Mouse (Mus musculus) neural tube, embryonic 14.5 days (tissue): Measurements from ENCODE around the gene Washc4. TPM values are rescaled to one million over a fixed set of nuclear protein-coding genes. Genes with fewer than 3 reads are reported as not detected.
A peak's percentile ranks its signal among the peaks of the same experiment; 100 is the strongest.

Experiments
- ATAC-seq: fragments of 200-750 bp; cut with Nextera tagmentation; 2 replicates; pipeline ENCODE4 v1.8.0; 2017; ENCODE audit warnings: low read depth, mild to moderate bottlenecking, moderate TSS enrichment, moderate library complexity
- H3K27ac ChIP-seq: fragments of 300-500 bp; sonication (generic); 2 replicates; pipeline ENCODE4 v1.5.1; 2014; ENCODE audit warnings: low read depth, mild to moderate bottlenecking, control low read depth, low read length, moderate library complexity, mixed read lengths
- H3K27me3 ChIP-seq: fragments of 300-500 bp; sonication (generic); 2 replicates; pipeline ENCODE4 v1.6.1; 2014; ENCODE audit warnings: low read length; ENCODE audit not compliant: control insufficient read depth, insufficient read depth
- H3K36me3 ChIP-seq: fragments of 300-500 bp; sonication (generic); 2 replicates; pipeline ENCODE4 v1.6.1; 2014; ENCODE audit warnings: low read length, mixed read lengths; ENCODE audit not compliant: control insufficient read depth, insufficient read depth
- H3K4me1 ChIP-seq: fragments of 300-500 bp; sonication (generic); 2 replicates; pipeline ENCODE4 v1.6.1; 2014; ENCODE audit warnings: low read length; ENCODE audit not compliant: control insufficient read depth, insufficient read depth
- H3K4me2 ChIP-seq: fragments of 300-500 bp; sonication (generic); 2 replicates; pipeline ENCODE4 v1.6.1; 2014; ENCODE audit warnings: mild to moderate bottlenecking, low read depth, low read length, control low read depth
- H3K4me3 ChIP-seq: fragments of 300-500 bp; sonication (generic); 2 replicates; pipeline ENCODE4 v1.5.1; 2014; ENCODE audit warnings: low read depth, low read length, control low read depth, mixed read lengths
- H3K9ac ChIP-seq: fragments of 300-500 bp; sonication (generic); replicated peaks from 2 replicates; pipeline ENCODE4 v1.6.1; 2014; ENCODE audit warnings: low read depth, mild to moderate bottlenecking, control low read depth, low read length, mixed read lengths
- H3K9me3 ChIP-seq: fragments of 300-500 bp; sonication (generic); 2 replicates; pipeline ENCODE4 v1.6.1; 2016; ENCODE audit warnings: low read length; ENCODE audit not compliant: control insufficient read depth
- WGBS: fragments of 180-500 bp; shearing (Covaris S2); extraction: QIAGEN DNeasy Blood & Tissue Kit; methylation state at CpG from one replicate; pipeline ENCODE4 v1.1.7; 2014; 5-methylcytosine and 5-hydroxymethylcytosine counted together
- polyA plus RNA-seq: library from polyadenylated mRNA; unstranded; fragments of >200 nt; fragmentation: Nextera tagmentation; extraction: Ambion mirVana; gene quantifications from 2 replicates; pipeline ENCODE4 v1.2.1, GENCODE M21; 2014

The Washc4 gene
- polyA plus RNA-seq, 1 experiment from 2014 or later: 35.0 TPM

DNA sequence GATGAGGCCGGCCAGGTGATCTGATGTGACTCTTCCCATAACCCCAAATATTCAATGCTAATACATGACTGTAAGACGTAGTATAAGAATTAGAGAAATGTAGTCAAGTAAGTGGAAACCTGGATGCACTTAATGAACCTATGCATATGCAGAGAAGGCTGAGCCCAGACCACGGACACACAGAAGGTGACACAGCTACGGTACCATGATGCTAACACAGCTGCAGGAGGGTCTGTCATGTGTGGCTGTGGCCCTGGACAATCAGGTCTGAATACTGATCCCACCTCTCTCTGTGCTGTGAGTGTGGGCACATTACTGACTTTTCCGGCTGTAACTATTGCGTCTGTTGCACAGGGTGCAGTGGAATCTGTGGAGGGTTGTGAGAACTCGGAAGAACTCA is 67.0 kb downstream of the Washc4 start:
- H3K9ac ChIP-seq: no peak overlapping the region

GRCm38 (mm10) chr10:83611863-83612262 is 68.3 kb downstream of the Washc4 start:
- Histone ChIP-seq H3K4me3 (no peak overlapping the region), H3K4me1 (no peaks in the 10 kb centered on the region), H3K4me2 (no peak overlapping the region), H3K27ac (no peak overlapping the region), H3K27me3 (no peaks in the 10 kb centered on the region), H3K36me3 (peaks cover 11% of the 10 kb centered on the region; the same call in 1 of the 2 replicates), H3K9ac (no peak overlapping the region), H3K9me3 (no peaks in the 10 kb centered on the region; the same call in 1 of the 2 replicates)
- WGBS: 99% methylated on average over 5 of the region's 5 CpGs
- ATAC-seq: no peak

More for the DNA sequence above, 67.0 kb downstream of the Washc4 start:
- Histone ChIP-seq H3K4me2 (no peak overlapping the region), H3K36me3 (peaks cover 11% of the 10 kb centered on the region; the same call in 1 of the 2 replicates), H3K9me3 (no peaks in the 10 kb centered on the region; the same call in 1 of the 2 replicates), H3K4me3 (no peak overlapping the region), H3K27me3 (no peaks in the 10 kb centered on the region), H3K4me1 (no peaks in the 10 kb centered on the region), H3K27ac (no peak overlapping the region)
- 96% methylated on average over 7 of the region's 7 CpGs for WGBS
- ATAC-seq: no peak

GRCm38 (mm10) chr10:83612648-83613215 is 69.2 kb downstream of the Washc4 start:
- WGBS: 95% methylated on average over 14 of the region's 14 CpGs
- H3K27me3 ChIP-seq: no peaks in the 10 kb centered on the region
- no peak overlapping the region for H3K9ac ChIP-seq
- H3K36me3 ChIP-seq: peaks cover 16% of the 10 kb centered on the region; the same call in 1 of the 2 replicates
- no peaks in the 10 kb centered on the region for H3K4me1 ChIP-seq
- no peak for ATAC-seq
- H3K9me3 ChIP-seq: no peaks in the 10 kb centered on the region
- no peak overlapping the region for H3K4me3 ChIP-seq
- H3K4me2 ChIP-seq: no peak overlapping the region
- H3K27ac ChIP-seq: no peak overlapping the region

DNA sequence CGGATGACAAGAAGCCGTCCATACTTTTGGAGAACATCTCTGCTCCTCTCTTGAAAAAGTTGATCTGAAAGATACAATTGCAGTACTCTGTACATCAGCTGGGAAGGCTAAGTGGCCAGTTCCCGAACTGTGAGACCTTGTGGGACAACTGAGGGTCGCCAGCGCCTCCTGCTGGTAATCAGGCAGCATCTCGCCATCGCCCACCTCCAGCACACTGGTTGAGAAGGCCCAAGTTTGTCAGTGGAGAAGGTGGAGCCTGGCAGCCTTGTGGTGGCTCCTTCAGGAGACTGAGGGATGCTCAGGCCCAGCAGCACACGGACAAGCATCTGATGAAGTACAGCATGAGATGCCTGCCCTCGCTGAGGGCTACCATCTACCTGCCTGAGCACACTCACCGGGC is 73.8 kb downstream of the Washc4 start:
- ATAC-seq: no peak
- Histone ChIP-seq H3K4me2 (no peak overlapping the region), H3K36me3 (peaks cover 8% of the 10 kb centered on the region), H3K9ac (no peak overlapping the region), H3K27me3 (no peaks in the 10 kb centered on the region), H3K27ac (no peak overlapping the region), H3K4me3 (no peak overlapping the region), H3K9me3 (no peaks in the 10 kb centered on the region), H3K4me1 (no peaks in the 10 kb centered on the region)
- WGBS: 55% methylated on average over 10 of the region's 10 CpGs

GRCm38 (mm10) chr10:83618819-83619440 is 75.4 kb downstream of the Washc4 start:
- Histone ChIP-seq H3K4me1 (no peaks in the 10 kb centered on the region), H3K36me3 (peaks cover 8% of the 10 kb centered on the region), H3K4me3 (no peak overlapping the region), H3K9ac (0 out of 2 replicates have a peak overlapping the region, but pooled peaks have one; percentile 21), H3K9me3 (no peaks in the 10 kb centered on the region), H3K27me3 (no peaks in the 10 kb centered on the region), H3K4me2 (no peak overlapping the region), H3K27ac (no peak overlapping the region; the same call in 1 of the 2 replicates)
- ATAC-seq: 0 out of 2 replicates have a peak, but pooled peaks have one; percentile 29
- 85% methylated on average over 12 of the region's 12 CpGs for WGBS

- Histone ChIP-seq H3K27ac (no peak overlapping the region), H3K27me3 (no peaks in the 10 kb centered on the region), H3K9me3 (no peaks in the 10 kb centered on the region), H3K36me3 (peaks cover 8% of the 10 kb centered on the region), H3K4me2 (no peak overlapping the region), H3K4me1 (no peaks in the 10 kb centered on the region), H3K9ac (no peak overlapping the region), H3K4me3 (no peak overlapping the region)
- 86% methylated on average over 24 of the region's 24 CpGs for WGBS
- no peak for ATAC-seq
These were observed 77.0 kb downstream of the Washc4 start for GRCm38 (mm10) chr10:83620350-83621055.

DNA sequence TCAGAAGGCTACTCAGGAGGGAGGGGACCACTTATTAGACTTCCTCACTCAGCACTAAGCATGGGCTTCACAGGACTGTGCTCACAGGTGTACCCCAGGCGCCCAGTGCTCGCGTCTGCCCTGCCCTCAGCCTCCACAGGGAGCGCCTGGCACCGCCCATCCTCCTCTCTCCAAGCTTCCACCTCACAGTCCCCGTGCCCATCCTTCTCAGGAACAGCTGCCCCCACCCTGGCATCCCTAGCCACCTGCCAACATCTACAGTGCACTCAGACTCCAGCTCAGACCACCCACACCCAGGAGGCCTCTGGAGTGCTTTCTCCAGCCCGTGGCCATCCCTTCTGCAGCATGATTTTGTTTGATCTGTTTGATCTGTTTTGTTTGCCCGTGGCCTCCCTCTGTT is 80.5 kb downstream of the Washc4 start:
- H3K36me3 ChIP-seq: peaks cover 5% of the 10 kb centered on the region
- no peak overlapping the region for H3K4me3 ChIP-seq
- H3K9me3 ChIP-seq: no peaks in the 10 kb centered on the region
- H3K27ac ChIP-seq: no peak overlapping the region
- no peak for ATAC-seq
- 87% methylated on average over 8 of the region's 8 CpGs for WGBS
- H3K4me1 ChIP-seq: no peaks in the 10 kb centered on the region
- H3K27me3 ChIP-seq: no peaks in the 10 kb centered on the region
- H3K9ac ChIP-seq: no peak overlapping the region
- H3K4me2 ChIP-seq: no peak overlapping the region

- Histone ChIP-seq H3K9ac (no peak overlapping the region), H3K4me2 (no peak overlapping the region), H3K27ac (no peak overlapping the region), H3K9me3 (no peaks in the 10 kb centered on the region), H3K4me3 (no peak overlapping the region), H3K27me3 (no peaks in the 10 kb centered on the region), H3K36me3 (peaks cover 5% of the 10 kb centered on the region), H3K4me1 (no peaks in the 10 kb centered on the region)
- WGBS: 95% methylated on average over 12 of the region's 12 CpGs
- no peak for ATAC-seq
These were observed 81.3 kb downstream of the Washc4 start for GRCm38 (mm10) chr10:83624841-83625240.

GRCm38 (mm10) chr10:83627113-83627687 is 83.6 kb downstream of the Washc4 start:
- 85% methylated on average over 9 of the region's 9 CpGs for WGBS
- Histone ChIP-seq H3K27ac (no peak overlapping the region), H3K4me1 (no peaks in the 10 kb centered on the region), H3K9ac (no peak overlapping the region), H3K9me3 (no peaks in the 10 kb centered on the region), H3K36me3 (peaks cover 3% of the 10 kb centered on the region; the same call in 1 of the 2 replicates), H3K27me3 (no peaks in the 10 kb centered on the region), H3K4me3 (no peak overlapping the region), H3K4me2 (no peak overlapping the region)
- ATAC-seq: no peak
